Mouse (Mus musculus): ENCODE data around the gene Rhebl1.
"Not testable (repeated sequence)": the region's sequence is repeated elsewhere in the genome, so short reads cannot be mapped to it uniquely, and the experiment has no call there.

Gene Rhebl1

DNA sequence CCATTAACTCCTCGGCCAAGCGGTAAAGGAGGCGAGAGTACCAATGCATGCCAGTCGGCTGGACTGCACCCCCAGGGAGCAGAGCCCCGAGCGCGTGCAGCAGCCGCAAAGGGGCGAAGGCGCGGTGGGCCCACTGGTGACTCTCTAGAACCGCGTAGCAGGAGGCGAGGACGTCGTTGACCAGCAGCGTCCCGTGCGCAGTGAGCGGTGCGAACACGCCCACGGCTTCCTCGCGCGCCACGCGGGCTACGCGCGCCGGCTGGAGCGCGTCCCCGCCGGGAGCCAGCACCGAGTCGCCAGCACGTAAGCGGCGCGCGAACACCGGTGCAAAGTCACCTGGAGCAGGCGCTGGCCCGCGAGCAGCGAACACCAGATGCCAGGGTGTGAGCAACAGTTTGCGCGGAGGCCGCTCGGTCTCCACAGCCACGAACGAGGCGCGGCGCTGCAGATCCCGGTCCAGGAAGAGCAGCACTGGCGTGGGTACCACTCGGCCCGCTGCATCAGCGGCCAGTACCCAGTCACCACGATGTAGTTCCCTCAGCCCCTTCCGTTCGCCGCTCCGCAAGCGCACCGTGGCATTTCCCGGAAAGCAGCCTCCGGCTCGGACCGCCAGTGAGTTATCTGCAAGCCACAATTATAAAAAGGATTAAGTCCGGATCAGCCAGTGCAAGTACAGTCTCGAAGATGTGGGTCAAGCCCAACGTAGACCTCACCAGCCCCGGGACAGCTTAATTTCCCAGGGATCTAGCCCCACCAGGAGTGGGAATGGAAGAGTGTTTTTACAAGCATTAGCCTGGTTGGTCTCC, at the start of gene Rhebl1:
Rhebl1 (minus strand) TSS at position 601 of the 806 bp plus-strand sequence.
- peak; percentile 62 for DNase-seq (ENCODE audit: low read depth, low spot score)

DNA sequence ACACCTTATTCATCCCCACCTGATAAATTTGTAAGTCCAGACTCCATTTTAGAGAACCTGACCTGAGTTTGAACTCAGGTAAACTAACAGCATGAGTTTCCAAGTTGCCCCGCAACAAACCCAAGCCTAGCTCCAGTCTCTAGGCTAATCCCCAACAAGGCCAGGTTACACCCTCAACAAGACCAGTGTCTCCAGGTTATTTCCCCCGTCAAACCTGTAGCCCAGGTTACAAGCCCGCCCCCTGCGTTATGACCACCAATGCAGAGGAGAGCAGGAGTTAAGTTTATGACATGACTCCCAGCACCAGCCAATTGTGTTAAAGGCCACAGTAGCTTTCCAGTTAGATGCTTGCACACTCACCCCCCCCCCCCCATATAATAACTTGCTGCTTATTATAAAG, 48.8 kb upstream of the Rhebl1 start:
- DNase-seq (ENCODE audit: low read depth, low spot score) = no peak

DNA sequence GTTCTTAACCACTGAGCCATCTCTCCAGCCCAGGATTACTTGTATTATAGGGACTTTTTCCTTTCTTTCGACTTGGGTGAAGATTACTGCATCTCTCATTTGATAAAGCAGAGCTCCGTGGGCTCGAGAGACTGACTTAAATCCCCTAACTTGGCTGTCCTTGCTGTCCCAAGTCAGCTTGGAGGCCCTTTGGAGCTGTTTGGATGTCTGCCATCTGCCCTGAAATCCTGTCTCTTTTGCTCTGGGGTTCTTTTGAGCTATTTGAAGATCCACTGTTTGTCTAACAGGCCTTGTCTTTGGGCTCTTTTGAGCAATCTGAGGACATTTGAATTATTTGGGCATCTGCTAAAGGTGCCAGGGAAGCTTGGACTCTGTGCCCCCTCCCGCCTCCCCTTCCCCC, 47.7 kb upstream of the Rhebl1 start:
- DNase-seq (ENCODE audit: low read depth, low spot score) = no peak

- no peak for DNase-seq (ENCODE audit: low read depth, low spot score)
These were observed 47.2 kb upstream of the Rhebl1 start for GRCm38 (mm10) chr15:98941539-98941938.

DNA sequence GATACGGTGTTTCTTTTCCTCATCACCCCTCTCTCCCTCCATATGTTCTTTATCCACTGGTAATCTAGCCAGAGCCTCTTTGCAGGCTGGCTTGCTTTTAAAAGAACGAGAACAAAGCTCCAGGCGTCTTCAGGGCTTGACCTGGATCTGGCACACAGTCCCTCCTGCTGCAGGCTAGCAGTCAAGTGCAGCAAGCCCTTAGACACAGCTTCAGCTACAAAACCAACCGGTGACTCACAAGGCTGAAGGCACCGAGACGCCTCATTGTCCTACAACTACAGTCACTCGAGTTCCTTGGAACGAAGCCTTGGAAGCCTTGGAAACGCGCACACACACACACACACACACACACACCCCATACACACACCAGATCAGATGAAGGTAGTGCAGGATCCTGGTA, 46.5 kb upstream of the Rhebl1 start:
- DNase-seq (ENCODE audit: low read depth, low spot score) = no peak

- peak; percentile 92 for DNase-seq (ENCODE audit: low read depth, low spot score)
These were observed 40.0 kb upstream of the Rhebl1 start, which contains the start of gene Tuba1b for GRCm38 (mm10) chr15:98934217-98934839. TSS of gene Tuba1b (minus strand) at chr15:98934565.

GRCm38 (mm10) chr15:98933833-98934216, 39.5 kb upstream of the Rhebl1 start:
- DNase-seq (ENCODE audit: low read depth, low spot score) = peak; percentile 97

- not testable (repeated sequence) for DNase-seq (ENCODE audit: low read depth, low spot score)
These were observed 38.8 kb upstream of the Rhebl1 start for GRCm38 (mm10) chr15:98933004-98933671.

- no peak for DNase-seq (ENCODE audit: low read depth, low spot score)
These were observed 36.7 kb upstream of the Rhebl1 start for GRCm38 (mm10) chr15:98930998-98931397.

DNA sequence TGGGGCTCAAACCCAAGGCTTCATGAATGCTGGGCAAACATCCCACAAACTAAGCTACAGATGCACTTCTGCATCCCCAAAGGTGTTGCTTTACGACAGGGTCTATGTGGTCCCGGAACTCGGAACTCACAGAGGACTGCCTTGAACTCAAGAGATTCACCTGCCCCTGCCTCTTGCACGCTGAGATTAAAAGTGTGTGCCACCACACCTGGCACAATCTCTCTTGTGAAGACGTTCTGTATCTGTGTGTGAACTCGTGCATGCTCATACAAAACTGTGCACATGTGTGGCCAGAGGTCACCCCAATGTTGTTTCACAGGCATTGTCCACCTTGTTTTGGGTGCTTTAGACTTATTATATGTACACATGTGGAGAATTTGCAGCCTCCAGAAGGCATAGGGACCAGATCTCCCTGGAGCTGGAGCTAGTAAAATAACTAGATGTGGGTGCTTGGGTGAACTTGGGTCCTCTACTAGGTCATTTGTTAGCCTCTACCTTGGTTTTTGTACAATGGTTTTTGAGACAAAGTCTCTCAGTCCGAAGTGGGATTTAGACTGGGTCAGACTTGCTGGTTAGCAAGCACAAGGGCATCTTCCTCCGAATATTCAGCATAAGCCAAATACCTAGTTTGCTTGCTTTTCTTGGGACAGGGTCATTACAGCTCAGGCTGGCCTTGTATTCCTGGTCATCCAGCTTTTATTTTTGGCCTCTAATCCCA, 35.8 kb upstream of the Rhebl1 start:
- no peak for DNase-seq (ENCODE audit: low read depth, low spot score)

DNA sequence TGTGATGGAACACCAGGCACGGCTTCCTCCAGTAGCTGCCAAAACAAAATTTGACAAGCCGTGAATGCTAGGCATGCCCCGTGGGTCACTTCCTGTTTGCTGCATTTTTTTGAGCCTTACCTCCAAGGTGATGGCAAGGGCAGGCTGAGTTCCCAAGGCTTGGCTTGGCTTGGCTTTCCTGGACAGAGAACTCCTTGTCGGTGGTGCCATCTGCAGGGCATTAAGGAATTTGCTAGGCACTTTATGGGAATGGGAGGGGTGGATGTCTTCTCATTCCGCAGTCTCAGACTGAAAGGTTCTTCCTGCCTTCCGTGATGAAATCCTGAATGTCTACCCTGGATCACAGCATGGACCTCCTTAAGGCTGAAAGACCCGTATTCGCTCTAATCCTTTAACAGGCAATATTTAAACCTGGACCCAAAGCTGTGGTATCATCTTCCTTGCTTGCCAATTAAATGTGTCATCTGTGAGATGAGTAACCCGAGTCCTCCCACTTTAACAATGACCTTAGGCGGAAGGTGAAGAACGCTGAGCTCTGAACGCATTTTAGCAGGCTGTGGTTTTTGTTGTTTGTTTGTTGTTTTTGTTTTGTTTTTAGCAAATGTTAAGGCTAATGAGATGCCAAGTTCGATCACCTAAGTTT, 34.4 kb upstream of the Rhebl1 start:
- DNase-seq (ENCODE audit: low read depth, low spot score) = peak; percentile 55

- DNase-seq (ENCODE audit: low read depth, low spot score) = peak; percentile 81
These were observed 33.2 kb upstream of the Rhebl1 start for GRCm38 (mm10) chr15:98927566-98927965.

- no peak for DNase-seq (ENCODE audit: low read depth, low spot score)
These were observed 30.3 kb upstream of the Rhebl1 start for GRCm38 (mm10) chr15:98924682-98925081.

GRCm38 (mm10) chr15:98923031-98923537, 28.7 kb upstream of the Rhebl1 start:
- no peak for DNase-seq (ENCODE audit: low read depth, low spot score)

- DNase-seq (ENCODE audit: low read depth, low spot score) = no peak
These were observed 28.2 kb upstream of the Rhebl1 start for GRCm38 (mm10) chr15:98922581-98922980.

GRCm38 (mm10) chr15:98921510-98921909, 27.2 kb upstream of the Rhebl1 start:
- no peak for DNase-seq (ENCODE audit: low read depth, low spot score)

DNA sequence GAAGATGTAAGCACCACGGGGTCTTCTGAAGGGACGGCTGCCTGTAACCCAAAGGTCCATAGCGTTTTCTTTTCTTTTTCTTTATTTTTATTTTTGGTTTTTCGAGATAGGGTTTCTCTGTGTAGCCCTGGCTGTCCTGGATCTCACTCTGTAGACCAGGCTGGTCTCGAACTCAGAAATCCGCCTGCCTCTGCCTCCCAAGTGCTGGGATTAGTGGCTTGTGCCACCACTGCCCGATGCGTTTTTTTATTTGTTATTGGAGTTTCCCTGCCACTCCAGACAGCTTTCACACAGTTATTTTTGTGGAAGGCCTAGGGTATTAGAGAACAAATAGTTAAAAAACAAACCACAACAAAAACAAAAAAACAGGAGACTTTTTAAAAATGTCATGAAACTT, 24.2 kb upstream of the Rhebl1 start:
- not testable (repeated sequence) for DNase-seq (ENCODE audit: low read depth, low spot score)

DNA sequence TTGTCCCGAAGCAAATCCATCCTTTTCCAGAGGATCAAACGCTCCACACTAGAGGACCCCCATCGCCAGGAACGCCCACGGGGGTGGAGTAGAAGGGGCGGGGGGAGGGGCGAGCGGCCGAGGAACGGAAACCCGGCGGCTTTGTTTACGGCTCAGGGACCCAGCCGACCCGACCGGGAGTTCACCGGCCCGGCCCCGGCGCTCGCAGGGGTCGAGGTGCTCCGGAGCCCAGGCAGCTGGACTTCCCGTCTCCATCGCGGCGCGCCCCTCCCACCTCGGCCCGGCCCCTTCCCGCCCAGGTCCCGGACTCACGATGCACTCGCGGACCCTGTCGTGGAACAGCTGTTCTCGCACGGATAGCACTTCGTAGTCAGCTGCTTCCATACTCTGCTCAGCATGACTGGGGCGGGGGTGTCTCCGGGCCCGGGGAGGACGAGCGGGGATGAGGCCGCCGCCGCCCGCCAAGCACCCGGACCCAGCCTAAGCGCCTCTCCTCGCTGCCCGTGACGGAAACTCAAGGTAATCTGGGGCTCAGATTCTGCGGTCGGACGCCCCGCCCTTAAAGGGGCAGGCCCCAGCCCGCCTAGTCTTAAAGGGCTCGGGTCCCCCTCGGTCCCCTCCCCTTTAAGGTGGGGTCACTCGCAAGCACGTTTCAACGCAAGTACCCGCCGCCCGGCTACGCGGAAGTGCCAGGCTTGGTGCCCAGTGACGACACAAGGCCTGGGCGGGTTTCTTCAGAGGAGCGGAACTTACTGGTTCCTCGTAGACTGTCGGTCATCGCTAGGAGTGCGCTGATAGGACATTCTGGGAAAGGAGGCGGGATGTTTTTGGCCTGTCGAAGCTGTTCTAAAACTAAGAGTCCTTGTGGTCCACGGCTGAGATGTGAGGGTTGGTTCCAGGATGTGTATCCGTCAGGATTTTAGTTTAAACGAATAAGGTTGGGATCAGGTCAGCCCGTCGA, 23.5 kb upstream of the Rhebl1 start, which contains the start of gene Lmbr1l:
Lmbr1l (minus strand) TSS at position 694 of the 961 bp plus-strand sequence.
- peak; percentile 100 for DNase-seq (ENCODE audit: low read depth, low spot score)

- DNase-seq (ENCODE audit: low read depth, low spot score) = peak; percentile 45
These were observed 22.8 kb upstream of the Rhebl1 start for GRCm38 (mm10) chr15:98917091-98917490.

- no peak for DNase-seq (ENCODE audit: low read depth, low spot score)
These were observed 21.7 kb upstream of the Rhebl1 start for GRCm38 (mm10) chr15:98916016-98916415.
